Comparison of ENCODE assay signal across 23 mouse cellular contexts in the genomic region with DNA sequence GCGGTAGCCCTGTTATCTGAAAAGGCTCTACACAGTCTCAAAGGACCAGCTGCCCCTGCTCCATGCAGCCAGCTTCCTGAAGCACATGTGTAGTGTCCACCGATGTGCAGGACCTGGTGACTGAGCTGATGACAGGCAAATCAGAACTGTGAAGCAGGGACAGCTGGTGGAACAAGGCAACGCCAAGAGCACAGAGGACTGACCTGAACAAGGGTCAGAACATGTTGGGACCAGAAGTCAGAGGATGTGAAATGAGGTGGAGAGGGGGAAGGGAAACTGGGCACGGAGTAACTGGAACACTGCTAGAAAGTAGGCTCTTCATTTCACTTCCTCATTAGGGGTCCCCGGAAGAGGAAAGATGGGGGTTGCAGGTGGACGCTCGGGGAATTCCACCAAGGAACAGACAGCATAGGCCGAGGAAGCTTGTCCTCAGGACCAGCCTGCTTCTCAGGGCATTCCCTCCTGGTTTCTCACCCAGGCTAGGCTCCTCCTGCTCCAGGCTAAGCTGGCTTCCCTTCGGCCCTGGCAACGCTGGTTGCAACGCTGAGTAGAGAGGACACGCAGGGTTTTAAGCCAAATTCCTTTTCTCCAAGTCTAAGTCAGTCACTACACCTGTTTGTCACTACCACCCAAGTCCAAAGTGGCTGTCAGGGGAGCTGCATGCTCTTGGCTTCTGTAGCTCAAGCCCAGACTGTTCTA. TPM values are rescaled to one million over a fixed set of nuclear protein-coding genes. Genes with fewer than 3 reads are reported as not detected.
DNase-seq lines count a peak whose midpoint lies in the region; ATAC-seq and TF ChIP-seq lines count a peak whose summit lies in the region.
"Had no signal": no experiment of that assay in that cellular context is flagged by ENCODE, and none has a peak within 500 bp of the region (broad histone marks: within the 10 kb centered on the region; RNA-seq: fewer than 3 reads in every experiment).

No protein-coding gene starts in this region.

- H3K4me3 ChIP-seq in heart, adult 2 months, result no peak overlapping the region
- no peak overlapping the region for H3K4me3 ChIP-seq in heart, postnatal 0 days (ENCODE audit: low read depth, low read length)
- H3K4me3 ChIP-seq in hindbrain, embryonic 12.5 days, result no peak overlapping the region
- H3K4me3 ChIP-seq: embryonic facial prominence, embryonic 15.5 days; forebrain, embryonic 10.5 days; limb, embryonic 15.5 days had no signal

- no peak for TF ChIP-seq CTCF in heart, adult 2 months (IDR thresholded peaks at IDR 0.05)
- no peak for TF ChIP-seq CTCF in heart, postnatal 0 days (IDR thresholded peaks at IDR 0.05; ENCODE audit: low read depth)

- no peak for TF ChIP-seq POLR2A in heart, adult 2 months (IDR thresholded peaks at IDR 0.05; ENCODE audit: insufficient read depth, low read depth, low read length)

- peak; percentile 94 for ATAC-seq in heart, postnatal 0 days (ENCODE audit: insufficient read depth, low read depth)
- peak; percentile 80 for ATAC-seq in megakaryocyte, adult 5-6 weeks (ENCODE audit: poor library complexity, severe bottlenecking)
- no peak for ATAC-seq in hindbrain, embryonic 12.5 days (ENCODE audit: low FRiP score)

- DNase-seq in heart, adult 11 months, result peak; percentile 96
- DNase-seq in heart, postnatal 25 days (ENCODE audit: low spot score), result no peak
- DNase-seq in heart, adult 2 months, result peak in 1 of 2 experiments; percentile 26
- DNase-seq in heart, postnatal 0 days (ENCODE audit: low spot score), result peak; percentile 59
- DNase-seq in spleen, adult 12 weeks (ENCODE audit: low spot score), result no peak
- no peak for DNase-seq in kidney, postnatal 36 days
- DNase-seq: adrenal gland, postnatal 25 days; B cell, adult 2 months; cerebellum, adult 9-10 months; embryo, embryonic 11 days; kidney, adult 8-10 months; kidney, postnatal 4 days; thymus, postnatal 25 days had no signal

- TF ChIP-seq EP300 in heart, adult 2 months (IDR thresholded peaks at IDR 0.05; ENCODE audit: insufficient read depth, low read depth, low read length), result peak; percentile 60; the same call in 1 of the 2 replicates
- TF ChIP-seq EP300 in heart, postnatal 0 days (IDR thresholded peaks at IDR 0.05; ENCODE audit: low read depth), result peak; percentile 70; the same call in 1 of the 2 replicates

- no peak overlapping the region for H3K9ac ChIP-seq in heart, adult 2 months (ENCODE audit: low read depth, low read length)
- H3K9ac ChIP-seq in heart, postnatal 0 days (replicated peaks; ENCODE audit: low read depth, low read length), result no peak overlapping the region
- no peak overlapping the region for H3K9ac ChIP-seq in hindbrain, embryonic 12.5 days
- H3K9ac ChIP-seq: embryonic facial prominence, embryonic 15.5 days; limb, embryonic 15.5 days had no signal

- no peaks in the 10 kb centered on the region for H3K27me3 ChIP-seq in heart, adult 2 months (ENCODE audit: control insufficient read depth, insufficient read depth, low read length)
- peaks cover 20% of the 10 kb centered on the region for H3K27me3 ChIP-seq in heart, postnatal 0 days (ENCODE audit: control insufficient read depth, insufficient read depth, low read length)
- no peaks in the 10 kb centered on the region for H3K27me3 ChIP-seq in hindbrain, embryonic 12.5 days
- H3K27me3 ChIP-seq: embryonic facial prominence, embryonic 15.5 days; limb, embryonic 15.5 days had no signal

- H3K79me2 ChIP-seq in heart, adult 2 months (replicated peaks; ENCODE audit: control insufficient read depth, insufficient read depth, low read length), result no peaks in the 10 kb centered on the region

- no peaks in the 10 kb centered on the region for H3K9me3 ChIP-seq in heart, postnatal 0 days (replicated peaks; ENCODE audit: control insufficient read depth, low read length)
- no peaks in the 10 kb centered on the region for H3K9me3 ChIP-seq in hindbrain, embryonic 12.5 days (replicated peaks)
- H3K9me3 ChIP-seq: embryonic facial prominence, embryonic 15.5 days; forebrain, embryonic 10.5 days; limb, embryonic 15.5 days had no signal

- intact Hi-C loops in heart, postnatal 25 days (cut with DNase I), result no loop called here
- intact Hi-C loops in heart, adult 2 months (cut with DNase I), result no loop called here

- no peak overlapping the region for H3K27ac ChIP-seq in heart, adult 2 months
- H3K27ac ChIP-seq in heart, postnatal 0 days (ENCODE audit: low read depth), result no peak overlapping the region
- no peak overlapping the region for H3K27ac ChIP-seq in hindbrain, embryonic 12.5 days
- H3K27ac ChIP-seq: embryonic facial prominence, embryonic 15.5 days; forebrain, embryonic 10.5 days; limb, embryonic 15.5 days had no signal

- WGBS in heart, adult 2 months, result 50% methylated on average over 12 of the region's 12 CpGs
- WGBS in heart, postnatal 0 days, result 58% methylated on average over 12 of the region's 12 CpGs
- WGBS in hindbrain, embryonic 12.5 days, result 86% methylated on average over 12 of the region's 12 CpGs

- no peaks in the 10 kb centered on the region for H3K36me3 ChIP-seq in heart, adult 2 months (ENCODE audit: control insufficient read depth, insufficient read depth, low read length)
- no peaks in the 10 kb centered on the region for H3K36me3 ChIP-seq in heart, postnatal 0 days (replicated peaks; ENCODE audit: control insufficient read depth, insufficient read depth, low read length)
- H3K36me3 ChIP-seq in hindbrain, embryonic 12.5 days, result no peaks in the 10 kb centered on the region
- H3K36me3 ChIP-seq: embryonic facial prominence, embryonic 15.5 days; forebrain, embryonic 10.5 days; limb, embryonic 15.5 days had no signal

- H3K4me1 ChIP-seq in heart, adult 2 months (ENCODE audit: control insufficient read depth, insufficient read depth, low read length), result peaks cover 7% of the 10 kb centered on the region
- H3K4me1 ChIP-seq in heart, postnatal 0 days (ENCODE audit: control insufficient read depth, insufficient read depth), result peaks cover 2% of the 10 kb centered on the region; the same call in 1 of the 2 replicates
- no peaks in the 10 kb centered on the region for H3K4me1 ChIP-seq in hindbrain, embryonic 12.5 days
- H3K4me1 ChIP-seq: embryonic facial prominence, embryonic 15.5 days; limb, embryonic 15.5 days had no signal

- H3K4me2 ChIP-seq in heart, postnatal 0 days (ENCODE audit: low read depth, low read length), result no peak overlapping the region
- H3K4me2 ChIP-seq in hindbrain, embryonic 12.5 days (replicated peaks), result no peak overlapping the region
- H3K4me2 ChIP-seq: embryonic facial prominence, embryonic 15.5 days; limb, embryonic 15.5 days had no signal

RNA-seq across cellular contexts. Expression of a gene that starts 20.1 kb away (rescaled TPM):
- under 1 TPM in 1 of 2 experiments, not detected in 1; 0.44 TPM for total RNA-seq in heart, postnatal 25 days (2021)
- under 1 TPM; 0.13 to 0.25 TPM for total RNA-seq in heart, adult 2 months (2021)
- polyA plus RNA-seq in heart, adult 2 months (2012; rRNA removed), result 0.08 and 0.15 TPM in 2 replicates
- total RNA-seq in heart, postnatal 0 days (2014; rRNA removed; ENCODE audit: low replicate concordance), result not detected in 2 replicates
- polyA plus RNA-seq in heart, postnatal 0 days (2015; fragmentation: Nextera tagmentation; extraction: Ambion mirVana), result not detected in 2 replicates
- not detected in 2 replicates for total RNA-seq in megakaryocyte, adult 5-6 weeks (2015)
- not detected in 2 replicates for total RNA-seq in megakaryocyte, adult 5-6 weeks (2017)
- polyA plus RNA-seq in hindbrain, embryonic 12.5 days (2016; fragmentation: Nextera tagmentation; extraction: Ambion mirVana), result 0.08 TPM in 1 of 2 replicates, not detected in the other
- total RNA-seq: adrenal gland, postnatal 25 days; layer of hippocampus, postnatal 14 days; left cerebral cortex, postnatal 14 days; megakaryocyte-erythroid progenitor cell, adult 5-6 weeks had no signal
- polyA plus RNA-seq: embryonic facial prominence, embryonic 15.5 days; forebrain, embryonic 10.5 days; heart, embryonic 14.5 days; limb, embryonic 15.5 days; neural tube, embryonic 11.5 days had no signal

RNA-seq across cellular contexts. Expression of a gene that starts 20.1 kb away (rescaled TPM):
- under 1 TPM; 0.42 to 0.73 TPM for total RNA-seq in heart, postnatal 25 days (2021)
- under 1 TPM; 0.45 to 0.47 TPM for total RNA-seq in heart, adult 2 months (2021)
- polyA plus RNA-seq in heart, adult 2 months (2012; rRNA removed), result 0.67 and 0.94 TPM in 2 replicates
- 0.23 TPM in 1 of 2 replicates, not detected in the other for total RNA-seq in heart, postnatal 0 days (2014; rRNA removed; ENCODE audit: low replicate concordance)
- polyA plus RNA-seq in heart, postnatal 0 days (2015; fragmentation: Nextera tagmentation; extraction: Ambion mirVana), result 0.36 and 0.56 TPM in 2 replicates
- 0.07 TPM in 1 of 2 replicates, not detected in the other for total RNA-seq in megakaryocyte, adult 5-6 weeks (2015)
- total RNA-seq in megakaryocyte, adult 5-6 weeks (2017), result not detected in 2 replicates
- 2.1 and 3.1 TPM in 2 replicates for polyA plus RNA-seq in hindbrain, embryonic 12.5 days (2016; fragmentation: Nextera tagmentation; extraction: Ambion mirVana)

RNA-seq across cellular contexts. Expression of a gene that starts 20.2 kb away (rescaled TPM):
- not detected for total RNA-seq in heart, postnatal 25 days (2021)
- total RNA-seq in heart, adult 2 months (2021), result under 1 TPM in 1 of 2 experiments, not detected in 1; 0.10 TPM
- polyA plus RNA-seq in heart, adult 2 months (2012; rRNA removed), result 0.20 and 0.29 TPM in 2 replicates
- total RNA-seq in heart, postnatal 0 days (2014; rRNA removed; ENCODE audit: low replicate concordance), result not detected in 2 replicates
- polyA plus RNA-seq in heart, postnatal 0 days (2015; fragmentation: Nextera tagmentation; extraction: Ambion mirVana), result 0.03 and 0.08 TPM in 2 replicates
- total RNA-seq in megakaryocyte, adult 5-6 weeks (2015), result 0.22 TPM in 1 of 2 replicates, not detected in the other
- total RNA-seq in megakaryocyte, adult 5-6 weeks (2017), result 0.11 and 0.16 TPM in 2 replicates
- 0.59 and 0.93 TPM in 2 replicates for polyA plus RNA-seq in hindbrain, embryonic 12.5 days (2016; fragmentation: Nextera tagmentation; extraction: Ambion mirVana)
- total RNA-seq: megakaryocyte-erythroid progenitor cell, adult 5-6 weeks had no signal

RNA-seq across cellular contexts. Expression of a gene that starts 44.6 kb away (rescaled TPM):
- total RNA-seq in heart, postnatal 25 days (2021), result under 1 TPM; 0.29 to 0.56 TPM
- total RNA-seq in heart, adult 2 months (2021), result under 1 TPM; 0.36 to 0.37 TPM
- 1.7 and 2.1 TPM in 2 replicates for polyA plus RNA-seq in heart, adult 2 months (2012; rRNA removed)
- total RNA-seq in heart, postnatal 0 days (2014; rRNA removed; ENCODE audit: low replicate concordance), result 1.2 and 3.9 TPM in 2 replicates
- 0.27 and 0.41 TPM in 2 replicates for polyA plus RNA-seq in heart, postnatal 0 days (2015; fragmentation: Nextera tagmentation; extraction: Ambion mirVana)
- 0.56 and 0.87 TPM in 2 replicates for total RNA-seq in megakaryocyte, adult 5-6 weeks (2015)
- 0.73 and 0.77 TPM in 2 replicates for total RNA-seq in megakaryocyte, adult 5-6 weeks (2017)
- 7.2 and 7.7 TPM in 2 replicates for polyA plus RNA-seq in hindbrain, embryonic 12.5 days (2016; fragmentation: Nextera tagmentation; extraction: Ambion mirVana)

RNA-seq across cellular contexts. Expression of a gene that starts 45.5 kb away (rescaled TPM):
- 1 to 10 TPM; 6.1 to 7.2 TPM for total RNA-seq in heart, postnatal 25 days (2021)
- 1 to 10 TPM; 4.4 to 6.9 TPM for total RNA-seq in heart, adult 2 months (2021)
- polyA plus RNA-seq in heart, adult 2 months (2012; rRNA removed), result 14.2 and 17.3 TPM in 2 replicates
- 6.4 and 6.9 TPM in 2 replicates for total RNA-seq in heart, postnatal 0 days (2014; rRNA removed; ENCODE audit: low replicate concordance)
- 0.70 and 0.72 TPM in 2 replicates for polyA plus RNA-seq in heart, postnatal 0 days (2015; fragmentation: Nextera tagmentation; extraction: Ambion mirVana)
- total RNA-seq in megakaryocyte, adult 5-6 weeks (2015), result 10.9 and 12.6 TPM in 2 replicates
- 5.1 and 7.2 TPM in 2 replicates for total RNA-seq in megakaryocyte, adult 5-6 weeks (2017)
- 1.4 and 2.0 TPM in 2 replicates for polyA plus RNA-seq in hindbrain, embryonic 12.5 days (2016; fragmentation: Nextera tagmentation; extraction: Ambion mirVana)

Comparison
In these comparisons a context has a peak if more than half of its experiments do, and no peak if none do; other contexts are left out.
1. DNase-seq: peak in heart, adult 11 months (single experiment) and heart, postnatal 0 days (single experiment); none in heart, postnatal 25 days (single experiment), spleen, adult 12 weeks (single experiment) and kidney, postnatal 36 days (0 of 2).